Mouse (Mus musculus) layer of hippocampus, postnatal 14 days (tissue): Measurements from ENCODE around the gene Sgip1. TPM values are rescaled to one million over a fixed set of nuclear protein-coding genes. Genes with fewer than 3 reads are reported as not detected.
A peak's percentile ranks its signal among the peaks of the same experiment; 100 is the strongest.

Experiments used
- DNase-seq, 2 experiments: peaks; one replicate each; pipeline ENCODE4 v3.0.0; 2021 to 2022; ENCODE audit warnings: low spot score in 2 of 2, mixed read lengths in 1 of 2
- long read RNA-seq, 2 experiments: library from polyadenylated mRNA; stranded (forward); transcript quantifications; one replicate each; pipeline ENCODE4 v2.0.0; 2021
- total RNA-seq, 2 experiments: library from RNA; stranded (reverse); gene quantifications; 2 replicates each; pipeline ENCODE4 v1.2.3; 2021

Sgip1 gene
- 100 to 1,000 TPM; 277 to 311 TPM for total RNA-seq
- long read RNA-seq, experiment 1, partial matches to known transcripts: 35 of 77 reads
- long read RNA-seq, experiment 1, other reads (novel, unspliced or antisense): 42 of 77 reads
- long read RNA-seq, experiment 2, partial matches to known transcripts: 39 of 74 reads
- long read RNA-seq, experiment 2, other reads (novel, unspliced or antisense): 35 of 74 reads

DNA sequence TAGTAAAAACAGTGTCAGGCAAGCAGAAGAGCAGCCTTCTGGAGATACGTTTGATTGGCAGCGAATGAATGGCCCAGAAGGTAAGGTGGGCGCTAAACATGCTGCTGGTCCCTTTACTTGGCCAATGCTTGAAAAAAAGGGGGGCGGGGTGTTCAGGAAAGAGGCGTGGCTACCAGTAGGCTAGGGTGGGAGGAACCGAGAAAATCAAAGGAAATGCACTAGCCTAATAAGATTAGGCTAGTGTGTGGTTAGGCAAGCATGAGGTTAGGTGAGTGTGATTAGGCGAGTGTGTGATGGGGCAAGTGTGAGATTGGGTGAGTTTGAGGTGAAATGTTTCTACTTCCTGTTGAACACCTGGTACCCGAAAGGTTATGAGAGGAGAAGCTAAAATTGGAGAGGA lies at the start of gene Sgip1:
Gene Sgip1, plus strand, starts transcription at position 11 of the 400 bp plus-strand sequence.
- DNase-seq: no peak

- DNase-seq: no peak
Observed at GRCm38 (mm10) chr4:102691402-102691801, 49.7 kb upstream of the Sgip1 start.

- no peak for DNase-seq
Observed at GRCm38 (mm10) chr4:102697966-102698365, 43.1 kb upstream of the Sgip1 start.

DNA sequence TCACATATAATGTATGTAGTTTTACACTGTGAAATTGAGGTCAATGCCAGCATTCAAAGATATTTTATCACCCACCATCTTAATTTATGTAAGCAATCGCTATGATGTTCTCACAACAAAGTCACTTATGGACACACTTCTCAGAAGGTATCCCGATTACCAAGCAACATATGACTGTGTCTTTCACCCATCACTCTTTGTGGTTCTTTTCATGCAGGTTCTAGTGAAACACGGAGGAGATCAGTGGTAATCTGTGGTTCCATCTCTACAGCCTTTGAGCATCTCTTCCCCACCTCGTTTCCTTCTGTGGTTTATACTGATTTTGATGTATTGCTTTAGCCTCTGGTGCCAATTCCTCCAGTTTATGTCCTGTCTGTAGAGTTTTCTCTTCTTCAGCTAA lies 29.4 kb upstream of the Sgip1 start:
- no peak for DNase-seq

GRCm38 (mm10) chr4:102715532-102715931 lies 25.6 kb upstream of the Sgip1 start:
- DNase-seq: no peak

GRCm38 (mm10) chr4:102717123-102717828 lies 23.8 kb upstream of the Sgip1 start:
- no peak for DNase-seq

DNA sequence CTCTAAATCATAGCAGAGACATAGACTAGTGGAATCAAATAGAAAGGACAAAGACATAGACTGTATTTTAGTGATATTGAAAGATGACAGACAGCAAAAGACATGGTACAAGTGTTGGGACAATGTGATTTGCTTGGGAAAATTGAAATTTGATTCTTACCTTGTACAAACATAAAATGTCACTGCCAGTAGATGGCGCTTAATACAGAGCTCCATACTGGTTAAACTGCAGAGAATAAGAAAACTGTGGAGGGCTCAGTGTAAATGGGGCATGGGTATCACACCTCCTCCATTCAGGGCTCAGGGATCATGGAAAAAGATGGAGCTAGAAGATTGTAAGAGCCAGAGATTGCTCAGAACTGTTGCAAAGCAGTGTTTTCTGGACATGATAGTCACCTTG lies 21.6 kb upstream of the Sgip1 start:
- peak in 1 of 2 experiments; percentile 33 for DNase-seq

DNA sequence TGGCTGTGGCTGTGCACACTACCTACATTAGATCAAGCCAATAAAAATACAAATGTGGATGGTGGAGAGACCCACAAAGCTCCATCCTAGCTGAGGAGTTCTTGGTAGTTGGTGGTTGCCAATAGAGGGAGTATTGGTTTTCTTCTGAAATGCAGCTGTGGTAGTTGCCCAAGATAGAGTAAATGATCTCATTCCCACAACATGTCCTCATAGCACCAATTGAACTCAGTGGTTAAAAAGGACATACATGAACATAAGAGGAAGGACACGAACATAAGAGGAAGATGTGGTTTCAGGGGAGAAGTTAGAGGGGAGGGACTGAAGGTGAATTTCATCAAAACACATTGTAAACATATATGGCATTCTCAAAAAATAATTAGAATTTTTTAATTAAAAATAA lies 21.1 kb upstream of the Sgip1 start:
- DNase-seq: no peak

GRCm38 (mm10) chr4:102724442-102724841 lies 16.7 kb upstream of the Sgip1 start:
- no peak for DNase-seq

DNA sequence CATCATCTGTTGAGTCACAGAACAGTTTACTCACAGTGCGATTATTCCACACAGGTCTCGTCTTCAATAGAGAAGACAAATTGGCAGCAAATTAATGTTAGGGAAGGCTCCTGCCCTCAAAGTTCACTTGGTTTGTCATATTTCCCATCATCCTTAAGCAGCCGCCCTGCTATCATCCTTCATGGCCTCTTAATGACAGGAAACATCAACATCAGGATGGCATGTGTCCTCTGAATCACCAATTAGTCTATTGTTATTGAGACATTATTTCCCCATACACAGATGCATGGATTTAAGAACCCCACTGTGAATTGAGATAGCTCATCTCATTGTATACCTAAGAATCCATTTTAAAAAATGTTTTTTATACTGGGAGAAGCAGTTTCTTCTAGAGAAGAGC lies 10.1 kb upstream of the Sgip1 start:
- no peak for DNase-seq

- DNase-seq: no peak
Observed at GRCm38 (mm10) chr4:102734022-102734657, 7.0 kb upstream of the Sgip1 start.

- DNase-seq: no peak
Observed at GRCm38 (mm10) chr4:102753334-102754090, 12.4 kb downstream of the Sgip1 start.

GRCm38 (mm10) chr4:102759095-102759890 lies 18.2 kb downstream of the Sgip1 start:
- peak; percentile 73 to 83 for DNase-seq

DNA sequence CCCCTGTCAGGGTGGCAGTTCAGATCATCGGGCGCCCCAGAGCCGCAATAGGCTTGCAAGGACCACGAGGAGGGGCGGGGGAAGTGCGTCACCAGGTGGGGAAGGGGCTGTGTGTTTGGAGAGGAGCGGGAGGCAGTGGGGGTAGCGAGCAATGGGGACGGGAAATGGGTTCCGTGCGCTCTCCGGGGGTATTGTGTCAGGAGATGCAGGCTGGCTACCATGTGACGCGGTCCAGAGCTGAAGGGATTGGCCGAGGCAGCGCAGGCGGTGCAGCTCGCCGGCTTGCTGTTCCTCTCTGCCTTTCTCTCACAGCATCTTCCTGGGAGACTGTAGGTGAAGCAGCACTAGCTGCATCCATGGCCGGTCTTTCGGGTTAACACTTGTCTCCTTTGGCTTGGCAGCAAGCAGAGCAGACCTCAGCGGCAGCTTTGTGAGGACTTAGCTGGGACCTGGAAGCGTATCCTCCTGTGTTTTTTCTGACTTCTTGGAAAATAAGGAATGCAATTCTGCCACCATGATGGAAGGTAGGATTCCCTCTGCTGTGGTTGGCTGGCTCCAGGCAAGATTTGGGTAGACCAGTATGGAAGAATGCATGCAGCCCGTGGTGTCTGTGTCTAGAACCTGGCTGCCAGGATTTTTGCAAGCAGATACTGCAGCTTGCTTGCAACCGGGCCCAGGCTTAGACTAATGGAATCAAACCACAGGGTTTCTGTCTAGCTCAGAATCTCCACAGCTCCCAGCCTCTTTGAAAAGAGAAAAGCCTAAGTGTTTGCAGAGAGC lies 19.1 kb downstream of the Sgip1 start:
- peak; percentile 88 to 94 for DNase-seq

DNA sequence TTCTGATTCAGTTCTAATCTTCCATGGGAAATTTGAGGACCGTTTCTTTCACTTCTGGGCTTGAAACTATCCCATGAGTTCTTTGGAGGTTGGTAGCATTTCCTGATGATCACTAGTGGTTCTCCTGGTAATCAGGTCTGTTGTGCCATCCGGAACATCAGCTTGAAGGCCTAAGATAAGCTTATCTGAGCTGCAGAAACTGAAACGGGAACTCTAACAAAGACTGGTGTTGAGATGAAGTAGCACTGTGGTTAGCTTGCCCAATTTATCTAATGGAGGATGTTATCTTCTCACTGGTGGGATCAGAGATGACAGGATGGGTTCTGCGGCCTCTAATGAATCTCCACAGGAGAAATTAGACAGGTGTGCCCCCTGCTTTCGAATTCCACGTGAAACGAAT lies 21.0 kb downstream of the Sgip1 start:
- DNase-seq: no peak

- no peak for DNase-seq
Observed at GRCm38 (mm10) chr4:102769070-102769469, 28.0 kb downstream of the Sgip1 start.

DNA sequence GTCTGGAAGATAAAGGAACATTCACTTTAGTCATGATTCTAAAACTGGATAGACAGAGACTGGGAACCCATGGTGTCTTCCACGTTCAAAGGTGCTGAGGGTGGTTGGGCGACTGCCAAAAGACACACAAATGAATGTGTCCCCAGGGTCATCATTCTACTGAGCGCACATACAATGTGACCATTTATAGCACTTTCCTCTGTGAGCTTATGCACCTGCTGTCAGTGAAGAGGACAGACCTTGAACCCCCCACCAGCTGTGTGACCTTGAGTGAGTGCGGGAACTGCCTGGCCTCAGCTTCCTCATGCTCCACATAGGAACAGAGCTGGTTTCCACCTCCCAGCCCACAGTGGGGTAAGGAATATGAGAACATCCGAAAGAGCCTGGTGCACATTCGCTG lies 28.8 kb downstream of the Sgip1 start:
- no peak for DNase-seq

- DNase-seq: no peak
Observed at GRCm38 (mm10) chr4:102771598-102772357, 30.7 kb downstream of the Sgip1 start.

DNA sequence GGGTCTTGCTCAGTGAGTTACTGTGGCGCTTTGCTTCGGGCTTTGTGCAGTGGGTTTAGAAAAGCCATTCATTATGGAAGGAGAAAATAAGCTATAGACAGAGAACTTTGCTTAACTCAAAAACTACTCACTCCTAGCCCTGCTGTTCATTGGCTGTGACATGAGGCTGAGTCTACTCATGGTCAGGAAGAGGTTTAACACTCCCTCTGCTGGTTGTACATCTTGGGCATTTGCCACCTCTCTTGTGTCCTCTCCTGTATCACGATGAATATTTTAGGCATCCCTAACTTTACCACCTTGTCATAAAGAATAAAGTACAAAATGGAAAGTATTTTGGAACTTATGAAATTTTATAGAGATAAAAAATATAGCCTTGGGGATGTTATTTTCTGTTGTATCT lies 32.1 kb downstream of the Sgip1 start:
- DNase-seq: no peak
